Comparison of ENCODE assay signal across 27 mouse cellular contexts in genomic region chr1:82473467-82473866, GRCm38 (mm10).
"Had no signal": no experiment of that assay in that cellular context is flagged by ENCODE, and none has a peak within 500 bp of the region (broad histone marks: within the 10 kb centered on the region; RNA-seq: fewer than 3 reads in every experiment).

No protein-coding gene starts in this region.

- H3K9me3 ChIP-seq: heart, embryonic 13.5 days; heart, embryonic 15.5 days; hindbrain, embryonic 13.5 days; hindbrain, embryonic 15.5 days; kidney, embryonic 15.5 days; limb, embryonic 10.5 days; limb, embryonic 12.5 days; liver, embryonic 13.5 days; liver, embryonic 15.5 days had no signal

- H3K27me3 ChIP-seq: heart, embryonic 13.5 days; heart, embryonic 15.5 days; hindbrain, embryonic 15.5 days; kidney, embryonic 15.5 days; limb, embryonic 12.5 days; liver, embryonic 13.5 days; liver, embryonic 15.5 days had no signal

- H3K9ac ChIP-seq: heart, embryonic 13.5 days; heart, embryonic 15.5 days; hindbrain, embryonic 13.5 days; hindbrain, embryonic 15.5 days; kidney, embryonic 15.5 days; limb, embryonic 12.5 days; liver, embryonic 13.5 days; liver, embryonic 15.5 days had no signal

- ATAC-seq: hindbrain, postnatal 0 days; intestine, embryonic 16.5 days had no signal

- DNase-seq: gastrocnemius, postnatal 14 days; gastrocnemius, postnatal 36 days; heart, adult 2 months; heart, postnatal 14 days; heart, postnatal 36 days; kidney, adult 11 months; kidney, adult 2 months; kidney, adult 9 months; kidney, postnatal 25 days; kidney, postnatal 4 days; liver; liver, embryonic 13.5 days had no signal

- H3K4me1 ChIP-seq: liver, embryonic 13.5 days; liver, embryonic 15.5 days had no signal

- H3K36me3 ChIP-seq: heart, embryonic 13.5 days; heart, embryonic 15.5 days; hindbrain, embryonic 13.5 days; hindbrain, embryonic 15.5 days; kidney, embryonic 15.5 days; limb, embryonic 10.5 days; limb, embryonic 12.5 days; liver, embryonic 13.5 days; liver, embryonic 15.5 days had no signal

- H3K4me2 ChIP-seq: heart, embryonic 11.5 days; heart, embryonic 13.5 days; heart, embryonic 15.5 days; hindbrain, embryonic 13.5 days; hindbrain, embryonic 15.5 days; kidney, embryonic 15.5 days; limb, embryonic 12.5 days; liver, embryonic 11.5 days; liver, embryonic 13.5 days; liver, embryonic 15.5 days had no signal

- H3K27ac ChIP-seq: heart, adult 2 months; heart, embryonic 13.5 days; heart, embryonic 15.5 days; hindbrain, embryonic 13.5 days; hindbrain, embryonic 15.5 days; hindbrain, postnatal 0 days; kidney, postnatal 0 days; layer of hippocampus, adult 2 months; left cerebral cortex, adult 2 months; limb, embryonic 10.5 days; limb, embryonic 12.5 days; liver, embryonic 13.5 days; liver, embryonic 15.5 days had no signal

- H3K4me3 ChIP-seq: heart, adult 2 months; heart, embryonic 13.5 days; heart, embryonic 15.5 days; hindbrain, embryonic 13.5 days; hindbrain, embryonic 15.5 days; kidney, embryonic 15.5 days; layer of hippocampus, adult 2 months; left cerebral cortex, adult 2 months; limb, embryonic 10.5 days; limb, embryonic 12.5 days; liver, embryonic 13.5 days; liver, embryonic 15.5 days had no signal
